ENCODE assay signal across 9 mouse cellular contexts in the genomic region with DNA sequence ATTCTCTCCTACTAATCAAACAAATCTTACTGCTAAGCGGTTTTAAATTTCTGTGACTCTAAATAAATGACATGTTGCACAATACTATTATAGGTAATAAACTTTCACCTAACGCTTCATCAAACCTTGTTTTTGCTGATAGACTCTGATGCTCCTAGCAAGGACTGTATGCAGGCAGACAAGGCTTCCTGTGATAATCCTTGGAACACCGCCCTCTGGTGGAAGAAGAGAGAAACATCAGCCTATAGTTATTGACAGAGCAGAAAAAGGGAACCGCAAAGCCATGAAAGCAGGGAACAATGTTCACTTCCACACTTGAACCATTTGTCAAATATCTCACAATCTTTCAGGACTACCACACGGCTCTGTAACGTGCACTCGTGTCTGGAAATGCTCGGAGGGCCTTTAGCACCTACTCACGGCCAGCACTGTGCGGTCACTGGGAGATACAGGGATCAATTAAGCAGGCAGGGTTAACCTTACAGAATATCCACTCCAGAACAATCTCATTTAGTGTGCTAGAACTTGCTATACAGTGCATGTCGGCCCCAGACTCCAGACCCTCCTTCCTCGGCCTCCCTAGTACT. TPM values are rescaled to one million over a fixed set of nuclear protein-coding genes. Genes with fewer than 3 reads are reported as not detected.
DNase-seq lines count a peak whose midpoint lies in the region; ATAC-seq and TF ChIP-seq lines count a peak whose summit lies in the region.
"Had no signal": no experiment of that assay in that cellular context is flagged by ENCODE, and none has a peak within 500 bp of the region (broad histone marks: within the 10 kb centered on the region; RNA-seq: fewer than 3 reads in every experiment).

No protein-coding gene starts in this region.

- H3K9ac ChIP-seq in heart, adult 2 months (ENCODE audit: low read depth, low read length): no peak overlapping the region
- no peak overlapping the region for H3K9ac ChIP-seq in hindbrain, embryonic 12.5 days
- H3K9ac ChIP-seq in midbrain, embryonic 11.5 days (ENCODE audit: low read length): no peak overlapping the region
- H3K9ac ChIP-seq: lung, embryonic 15.5 days had no signal

- no peaks in the 10 kb centered on the region for H3K79me2 ChIP-seq in heart, adult 2 months (replicated peaks; ENCODE audit: control insufficient read depth, insufficient read depth, low read length)

- H3K9me3 ChIP-seq in heart, embryonic 10.5 days: no peaks in the 10 kb centered on the region
- H3K9me3 ChIP-seq in hindbrain, embryonic 12.5 days (replicated peaks): no peaks in the 10 kb centered on the region
- no peaks in the 10 kb centered on the region for H3K9me3 ChIP-seq in midbrain, embryonic 11.5 days (ENCODE audit: control insufficient read depth, low read length)
- H3K9me3 ChIP-seq: lung, embryonic 15.5 days had no signal

- ATAC-seq in hindbrain, embryonic 12.5 days (ENCODE audit: low FRiP score): peak; percentile 40; the same call in 1 of the 2 replicates
- no peak for ATAC-seq in midbrain, embryonic 11.5 days (ENCODE audit: low FRiP score)

- 59% methylated on average over 12 of the region's 12 CpGs for WGBS in heart, adult 2 months
- WGBS in heart, embryonic 10.5 days: 57% methylated on average over 12 of the region's 12 CpGs
- 63% methylated on average over 12 of the region's 12 CpGs for WGBS in hindbrain, embryonic 12.5 days
- 63% methylated on average over 12 of the region's 12 CpGs for WGBS in midbrain, embryonic 11.5 days

- DNase-seq in heart, adult 2 months: peak in 1 of 2 experiments; percentile 27
- no peak for DNase-seq in heart, embryonic 10.5 days (ENCODE audit: low spot score)
- DNase-seq in adrenal gland, postnatal 14 days: peak; percentile 67
- peak; percentile 61 for DNase-seq in embryo, embryonic 9.5 days (ENCODE audit: extremely low spot score)
- peak; percentile 60 to 62 for DNase-seq in left cerebral cortex, adult 18-20 months (ENCODE audit: low spot score in 2 of 2)
- peak; percentile 93 for DNase-seq in midbrain, embryonic 11.5 days (ENCODE audit: low spot score, missing footprints)
- DNase-seq in spleen, adult 12 weeks (ENCODE audit: low spot score): peak; percentile 14

- H3K4me1 ChIP-seq in heart, adult 2 months (ENCODE audit: control insufficient read depth, insufficient read depth, low read length): peaks cover 4% of the 10 kb centered on the region
- no peaks in the 10 kb centered on the region for H3K4me1 ChIP-seq in heart, embryonic 10.5 days
- no peaks in the 10 kb centered on the region for H3K4me1 ChIP-seq in hindbrain, embryonic 12.5 days
- H3K4me1 ChIP-seq in midbrain, embryonic 11.5 days (ENCODE audit: control insufficient read depth, insufficient read depth, low read length): no peaks in the 10 kb centered on the region
- H3K4me1 ChIP-seq: lung, embryonic 15.5 days had no signal

- intact Hi-C loops in heart, adult 2 months (cut with DNase I): loop anchor here (5.0 kb wide), 2 partner anchors 525 to 660 kb away; no protein-coding TSS in a partner anchor

- H3K4me2 ChIP-seq in hindbrain, embryonic 12.5 days (replicated peaks): no peak overlapping the region
- H3K4me2 ChIP-seq in midbrain, embryonic 11.5 days: no peak overlapping the region
- H3K4me2 ChIP-seq: lung, embryonic 15.5 days had no signal

- no peak overlapping the region for H3K4me3 ChIP-seq in heart, adult 2 months
- H3K4me3 ChIP-seq in heart, embryonic 10.5 days: no peak overlapping the region
- no peak overlapping the region for H3K4me3 ChIP-seq in hindbrain, embryonic 12.5 days
- no peak overlapping the region for H3K4me3 ChIP-seq in midbrain, embryonic 11.5 days (ENCODE audit: low read depth, low read length)
- H3K4me3 ChIP-seq: lung, embryonic 15.5 days had no signal

- H3K36me3 ChIP-seq in heart, adult 2 months (ENCODE audit: control insufficient read depth, insufficient read depth, low read length): peaks cover 11% of the 10 kb centered on the region
- H3K36me3 ChIP-seq in heart, embryonic 10.5 days: peaks cover 74% of the 10 kb centered on the region
- H3K36me3 ChIP-seq in hindbrain, embryonic 12.5 days: peaks cover 62% of the 10 kb centered on the region
- H3K36me3 ChIP-seq in midbrain, embryonic 11.5 days (ENCODE audit: control insufficient read depth, insufficient read depth, low read length): peaks cover 4% of the 10 kb centered on the region

- no peaks in the 10 kb centered on the region for H3K27me3 ChIP-seq in heart, adult 2 months (ENCODE audit: control insufficient read depth, insufficient read depth, low read length)
- H3K27me3 ChIP-seq in heart, embryonic 10.5 days (ENCODE audit: insufficient read depth, poor library complexity, severe bottlenecking): no peaks in the 10 kb centered on the region
- no peaks in the 10 kb centered on the region for H3K27me3 ChIP-seq in hindbrain, embryonic 12.5 days
- H3K27me3 ChIP-seq in midbrain, embryonic 11.5 days (ENCODE audit: control insufficient read depth, insufficient read depth, low read length): no peaks in the 10 kb centered on the region
- H3K27me3 ChIP-seq: lung, embryonic 15.5 days had no signal

- TF ChIP-seq EP300 in heart, adult 2 months (IDR thresholded peaks at IDR 0.05; ENCODE audit: insufficient read depth, low read depth, low read length): no peak

- TF ChIP-seq POLR2A in heart, adult 2 months (IDR thresholded peaks at IDR 0.05; ENCODE audit: insufficient read depth, low read depth, low read length): no peak

- TF ChIP-seq CTCF in heart, adult 2 months (IDR thresholded peaks at IDR 0.05): peak; percentile 92; the same call in 1 of the 2 replicates

- no peak overlapping the region for H3K27ac ChIP-seq in heart, adult 2 months
- H3K27ac ChIP-seq in heart, embryonic 10.5 days: no peak overlapping the region
- no peak overlapping the region for H3K27ac ChIP-seq in hindbrain, embryonic 12.5 days
- H3K27ac ChIP-seq in midbrain, embryonic 11.5 days (ENCODE audit: low read depth, low read length): no peak overlapping the region
- H3K27ac ChIP-seq: lung, embryonic 15.5 days had no signal

RNA-seq across cellular contexts. Expression of gene Cog3, which starts 32.2 kb away (rescaled TPM):
- total RNA-seq in heart, adult 2 months (2021): 10 to 100 TPM; 13.1 to 14.0 TPM
- polyA plus RNA-seq in heart, adult 2 months (2012; rRNA removed): 6.0 and 11.7 TPM in 2 replicates
- 16.6 and 18.9 TPM in 2 replicates for polyA plus RNA-seq in heart, embryonic 10.5 days (2016; fragmentation: Nextera tagmentation; extraction: Ambion mirVana)
- 22.2 and 24.9 TPM in 2 replicates for total RNA-seq in adrenal gland, postnatal 14 days (2021)
- polyA plus RNA-seq in hindbrain, embryonic 12.5 days (2016; fragmentation: Nextera tagmentation; extraction: Ambion mirVana): 23.9 and 24.8 TPM in 2 replicates
- 10 to 100 TPM; 24.3 to 25.5 TPM for total RNA-seq in left cerebral cortex, adult 18-20 months (2021)
- polyA plus RNA-seq in midbrain, embryonic 11.5 days (2014; fragmentation: Nextera tagmentation; extraction: Ambion mirVana): 23.3 and 27.5 TPM in 2 replicates
